Mouse (Mus musculus) cerebellum, postnatal 36 days (tissue): ENCODE data around the gene Camkmt.

Experiments
- DNase-seq, 2 experiments: peaks; one replicate each; pipeline ENCODE4 v3.0.0; 2021 to 2022; ENCODE audit warnings: mixed read lengths in 2 of 2

Camkmt gene

DNA sequence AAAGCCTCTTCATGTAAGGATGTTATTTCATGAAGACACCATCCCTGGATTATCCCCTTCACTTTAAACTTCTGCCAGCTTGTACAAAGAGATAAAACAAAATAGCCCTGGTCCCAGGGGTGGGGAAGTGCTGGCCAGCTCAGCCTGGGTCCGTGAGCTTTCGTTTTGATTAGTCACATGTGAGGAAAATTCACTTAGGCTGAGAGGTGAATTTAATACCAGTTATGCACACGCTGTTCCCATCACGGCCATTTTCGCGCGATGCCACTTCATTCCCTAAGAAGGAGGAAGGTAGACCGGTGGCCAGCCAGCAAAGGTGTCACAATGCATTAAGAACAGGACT is 284.5 kb downstream of the Camkmt start:
- DNase-seq: no peak

- no peak for DNase-seq
These were observed 285.2 kb downstream of the Camkmt start for GRCm38 (mm10) chr17:85375523-85375922.

DNA sequence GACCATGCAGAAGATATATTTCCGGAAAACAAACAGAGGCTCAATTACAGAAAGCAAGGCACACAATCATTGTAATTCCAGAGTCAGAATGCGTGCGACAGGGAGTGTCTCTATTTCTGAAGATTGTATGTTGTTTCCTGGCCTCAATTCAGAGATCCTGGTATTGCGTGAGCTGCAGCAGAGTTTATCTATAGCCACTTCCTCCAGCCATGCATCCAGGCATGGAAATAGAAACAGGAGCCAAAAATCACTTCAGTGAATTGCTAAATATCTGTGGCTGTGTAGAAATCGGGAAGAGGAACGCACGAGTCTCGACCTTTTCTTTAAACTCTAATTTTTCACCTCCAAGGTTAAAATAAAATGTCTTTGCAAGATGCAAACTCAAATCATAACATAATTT is 287.1 kb downstream of the Camkmt start:
- no peak for DNase-seq

GRCm38 (mm10) chr17:85379101-85379500 is 288.7 kb downstream of the Camkmt start:
- no peak for DNase-seq

GRCm38 (mm10) chr17:85381578-85382223 is 291.3 kb downstream of the Camkmt start:
- DNase-seq: no peak

DNA sequence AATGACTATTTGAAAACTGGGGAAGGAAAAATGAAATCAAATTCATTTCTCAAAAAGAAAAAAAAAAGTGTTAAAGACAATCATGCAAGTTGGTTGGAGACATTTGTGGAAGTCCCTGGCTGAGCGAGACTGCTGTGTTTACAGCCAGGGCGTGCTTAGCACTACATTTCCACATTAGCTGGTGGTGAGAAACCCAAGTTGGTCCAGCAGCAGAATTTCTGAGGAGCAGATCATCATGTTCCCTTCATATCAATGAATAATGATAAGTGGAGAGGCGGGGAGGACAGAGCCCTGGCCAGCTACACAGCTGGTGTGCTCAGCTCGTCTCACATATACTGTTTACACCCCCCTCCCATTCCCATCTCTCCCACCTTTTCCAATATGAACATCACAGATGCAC is 292.0 kb downstream of the Camkmt start:
- no peak for DNase-seq

- no peak for DNase-seq
These were observed 292.6 kb downstream of the Camkmt start for GRCm38 (mm10) chr17:85382906-85383305.

DNA sequence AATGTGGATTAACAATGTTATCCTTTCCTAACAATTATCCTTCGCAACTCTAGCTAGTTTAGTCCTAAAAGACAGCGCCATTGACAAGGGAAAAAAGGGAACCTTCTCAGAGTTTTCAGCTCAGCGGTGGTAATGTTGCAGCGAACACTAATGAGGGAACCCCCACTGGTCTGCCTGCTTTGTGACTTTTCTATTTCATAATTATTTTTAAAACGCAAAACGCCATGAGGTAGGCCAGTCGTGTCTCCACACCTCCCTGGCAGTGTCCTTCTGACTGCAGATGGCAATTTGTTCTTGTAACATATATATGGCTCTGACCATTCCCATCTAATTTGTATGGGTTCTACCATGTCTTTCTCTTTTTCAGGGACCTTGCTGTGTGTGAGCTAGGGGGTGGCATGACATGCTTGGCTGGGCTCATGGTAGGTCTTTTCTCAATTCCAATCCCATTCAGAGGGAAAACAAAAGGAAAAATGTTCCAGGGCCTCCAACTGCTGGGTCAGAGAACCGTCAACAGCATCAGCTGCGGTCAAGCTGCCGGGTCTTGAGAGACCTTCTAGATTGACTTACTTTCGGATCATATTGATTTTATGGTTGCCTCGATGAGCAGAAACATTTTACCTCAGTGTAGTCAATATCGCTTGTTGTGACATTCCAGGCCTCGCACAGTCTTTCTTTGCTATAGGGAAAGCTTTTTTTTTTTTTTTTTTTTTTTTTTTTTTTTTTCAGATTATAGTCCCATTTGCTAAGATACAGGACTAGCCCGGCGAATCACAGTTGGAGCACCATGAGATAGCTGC is 302.9 kb downstream of the Camkmt start:
- no peak for DNase-seq

DNA sequence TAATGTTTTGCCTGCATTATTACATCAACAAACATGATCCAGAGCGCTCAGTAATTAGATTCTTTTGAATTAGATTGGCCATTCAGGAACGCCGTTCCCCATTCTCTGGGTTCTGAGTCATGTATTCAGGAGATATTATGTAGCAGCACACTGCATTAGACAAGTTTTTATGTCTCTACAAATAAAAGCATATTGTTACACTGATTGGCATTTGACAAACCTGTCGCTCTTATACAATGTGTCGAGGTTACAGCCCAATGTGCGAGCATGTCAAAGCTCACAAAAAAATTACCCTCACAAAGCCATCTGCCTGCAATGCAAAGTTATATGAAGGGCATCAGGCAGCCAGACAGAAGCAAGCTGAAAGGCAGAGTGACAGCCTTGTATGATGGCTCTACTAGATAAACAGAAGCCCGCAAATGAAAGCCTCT is 303.6 kb downstream of the Camkmt start:
- DNase-seq: no peak

DNA sequence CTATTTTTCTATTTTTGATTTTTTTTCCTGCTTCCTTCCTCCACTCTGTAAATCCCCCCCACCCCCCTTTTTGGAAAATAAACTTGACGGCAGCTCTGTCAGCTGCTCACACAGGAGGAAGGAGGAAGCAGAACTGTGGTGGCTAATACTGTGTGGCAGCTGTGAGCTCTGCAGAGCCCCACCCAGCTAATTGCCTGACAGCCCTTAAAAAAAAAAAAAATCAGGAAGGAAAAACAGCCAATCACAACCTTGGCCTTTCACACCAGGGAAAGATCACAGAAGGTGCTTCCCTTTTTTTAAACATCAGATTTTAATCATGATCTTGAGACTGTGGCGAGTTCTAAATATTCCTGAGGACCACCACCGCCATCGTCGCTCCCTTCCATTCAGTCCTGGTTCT is 305.1 kb downstream of the Camkmt start:
- DNase-seq: no peak

- DNase-seq: no peak
These were observed 310.4 kb downstream of the Camkmt start for GRCm38 (mm10) chr17:85400751-85401150.

DNA sequence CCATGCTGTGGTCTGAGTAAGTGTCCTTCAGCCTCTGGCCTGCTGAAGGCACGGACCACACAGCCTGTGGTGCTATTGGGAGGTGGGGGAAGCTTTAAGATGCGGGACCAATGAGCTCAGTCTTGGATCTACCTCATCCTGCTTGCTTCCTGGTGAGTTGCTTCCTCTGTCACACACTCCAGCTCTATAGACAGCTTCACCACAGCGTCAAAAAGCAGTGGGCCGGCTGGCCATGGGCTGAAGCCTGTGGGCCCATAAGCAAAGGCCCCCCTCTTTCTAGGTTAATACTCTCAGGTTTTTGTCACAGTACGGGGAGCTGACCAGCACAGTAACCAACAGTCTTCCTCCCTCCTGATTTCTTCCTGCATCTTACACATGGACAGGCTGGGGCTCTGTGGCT is 314.8 kb downstream of the Camkmt start:
- DNase-seq: no peak

- no peak for DNase-seq
These were observed 315.8 kb downstream of the Camkmt start for GRCm38 (mm10) chr17:85406195-85406594.

- no peak for DNase-seq
These were observed 338.5 kb downstream of the Camkmt start for GRCm38 (mm10) chr17:85428831-85429230.

DNA sequence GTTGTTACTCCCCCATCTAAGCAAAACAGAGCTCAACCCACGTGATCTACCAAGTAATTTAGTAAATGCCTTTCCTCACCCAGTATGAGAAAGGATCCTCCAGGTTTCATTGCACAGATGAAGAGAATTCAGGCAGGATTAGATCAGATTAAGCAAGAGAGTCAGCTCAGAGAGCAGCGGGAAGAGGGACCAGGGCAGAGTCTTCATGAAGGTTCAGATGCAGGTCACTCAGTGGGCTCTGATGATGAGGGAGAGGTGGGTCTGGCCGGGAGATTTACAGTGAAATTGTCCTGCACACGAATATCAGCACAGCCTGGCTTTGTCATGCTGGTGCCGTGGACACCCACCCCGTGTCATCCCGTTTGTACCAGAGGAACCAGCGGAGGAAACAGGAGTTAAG is 342.6 kb downstream of the Camkmt start:
- no peak for DNase-seq

GRCm38 (mm10) chr17:85443036-85443435 is 352.7 kb downstream of the Camkmt start:
- DNase-seq: no peak

- DNase-seq: no peak
These were observed 364.1 kb downstream of the Camkmt start for GRCm38 (mm10) chr17:85454419-85454983.

- DNase-seq: no peak
These were observed 364.7 kb downstream of the Camkmt start for GRCm38 (mm10) chr17:85455063-85455462.

DNA sequence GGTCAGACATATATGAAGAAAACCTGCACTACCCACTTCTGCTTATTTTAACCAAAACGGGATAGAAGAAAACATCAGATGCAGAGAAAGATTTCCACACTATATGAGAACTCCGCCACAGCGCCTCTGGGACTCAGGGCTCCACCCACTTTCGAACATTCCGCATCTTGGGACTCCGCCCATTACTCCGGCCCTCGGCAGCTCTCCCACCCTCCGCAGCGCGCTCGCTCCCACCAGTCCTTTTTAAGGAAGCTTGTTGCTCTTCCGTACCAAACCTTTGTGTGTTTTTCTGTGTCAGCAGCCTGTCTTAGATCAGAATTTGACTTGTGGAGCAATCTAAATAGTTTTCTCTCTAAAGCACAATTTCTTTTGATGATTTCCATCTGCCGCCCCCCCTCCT is 367.7 kb downstream of the Camkmt start:
- no peak for DNase-seq

DNA sequence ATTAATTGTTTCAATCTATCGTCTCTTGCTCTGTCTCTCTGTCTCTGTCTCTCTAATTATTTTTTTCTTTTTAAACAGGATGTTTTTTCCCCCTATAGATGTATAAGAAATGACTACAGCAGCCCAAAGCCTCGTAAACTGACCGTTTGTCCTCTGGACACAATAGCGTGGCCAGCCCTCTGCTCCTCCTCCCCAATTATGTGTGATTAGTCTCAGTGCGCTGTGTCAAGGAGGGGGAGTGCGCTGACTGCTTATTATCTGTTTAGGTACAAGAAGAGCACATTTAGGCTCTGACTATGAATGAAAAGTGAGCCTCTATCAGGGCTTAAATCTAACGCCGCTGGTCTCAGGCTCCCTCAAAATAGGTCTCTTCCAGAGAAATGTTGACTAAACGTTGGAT is 368.2 kb downstream of the Camkmt start:
- no peak for DNase-seq

DNA sequence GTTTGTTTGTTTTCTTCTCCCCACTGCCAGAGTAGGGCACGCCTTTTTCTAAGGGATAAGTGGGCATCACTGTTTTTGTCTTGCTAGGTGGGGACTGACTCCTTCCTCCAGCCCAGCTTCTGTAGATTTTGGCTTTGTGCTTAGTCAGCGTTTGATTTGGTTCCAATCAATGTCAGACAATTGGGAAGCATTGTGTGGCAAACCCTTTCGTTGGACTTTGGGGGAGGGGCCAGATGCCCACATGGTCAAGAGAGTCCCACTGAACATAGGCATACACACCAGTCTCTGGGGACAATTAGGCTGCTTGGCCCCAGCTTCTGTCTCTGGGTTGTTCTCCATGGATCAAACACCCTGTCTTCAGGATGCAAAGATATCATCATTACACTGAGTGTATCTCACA is 371.2 kb downstream of the Camkmt start:
- DNase-seq: no peak

- no peak for DNase-seq
These were observed 373.4 kb downstream of the Camkmt start for GRCm38 (mm10) chr17:85463497-85464392.
